Comparison of ENCODE assay signal across 28 mouse cellular contexts in genomic region chr10:92349043-92349442, GRCm38 (mm10).
DNase-seq lines count a peak whose midpoint lies in the region; ATAC-seq lines count a peak whose summit lies in the region.
"Had no signal": no experiment of that assay in that cellular context is flagged by ENCODE, and none has a peak within 500 bp of the region (broad histone marks: within the 10 kb centered on the region; RNA-seq: fewer than 3 reads in every experiment).

No protein-coding gene starts in this region.

- peak overlapping the region; percentile 42; the same call in 1 of the 2 replicates for H3K27ac ChIP-seq in forebrain, embryonic 12.5 days
- H3K27ac ChIP-seq in forebrain, embryonic 13.5 days: no peak overlapping the region
- H3K27ac ChIP-seq in kidney, embryonic 15.5 days: peak overlapping the region; percentile 67
- H3K27ac ChIP-seq in neural tube, embryonic 11.5 days (ENCODE audit: low read depth, low read length): no peak overlapping the region
- no peak overlapping the region for H3K27ac ChIP-seq in neural tube, embryonic 13.5 days (replicated peaks)
- H3K27ac ChIP-seq: embryonic facial prominence, embryonic 12.5 days; heart, adult 2 months; hindbrain, embryonic 14.5 days; limb, embryonic 13.5 days; lung, embryonic 15.5 days had no signal

- WGBS in forebrain, embryonic 12.5 days: 66% methylated on average over 6 of the region's 7 CpGs
- 73% methylated on average over 6 of the region's 7 CpGs for WGBS in forebrain, embryonic 13.5 days
- WGBS in kidney, embryonic 15.5 days: 30% methylated on average over 7 of the region's 7 CpGs
- 29% methylated on average over 7 of the region's 7 CpGs for WGBS in neural tube, embryonic 11.5 days
- 37% methylated on average over 6 of the region's 7 CpGs for WGBS in neural tube, embryonic 13.5 days

- no peak overlapping the region for H3K9ac ChIP-seq in forebrain, embryonic 12.5 days
- H3K9ac ChIP-seq in forebrain, embryonic 13.5 days: no peak overlapping the region
- H3K9ac ChIP-seq in kidney, embryonic 15.5 days: no peak overlapping the region
- no peak overlapping the region for H3K9ac ChIP-seq in neural tube, embryonic 11.5 days (ENCODE audit: low read length)
- no peak overlapping the region for H3K9ac ChIP-seq in neural tube, embryonic 13.5 days
- H3K9ac ChIP-seq: embryonic facial prominence, embryonic 12.5 days; heart, embryonic 12.5 days; hindbrain, embryonic 14.5 days; limb, embryonic 13.5 days; lung, embryonic 15.5 days had no signal

- H3K36me3 ChIP-seq in forebrain, embryonic 12.5 days (replicated peaks): no peaks in the 10 kb centered on the region
- no peaks in the 10 kb centered on the region for H3K36me3 ChIP-seq in forebrain, embryonic 13.5 days (ENCODE audit: poor library complexity, severe bottlenecking)
- no peaks in the 10 kb centered on the region for H3K36me3 ChIP-seq in kidney, embryonic 15.5 days
- no peaks in the 10 kb centered on the region for H3K36me3 ChIP-seq in neural tube, embryonic 11.5 days (ENCODE audit: control insufficient read depth, insufficient read depth, low read length)
- no peaks in the 10 kb centered on the region for H3K36me3 ChIP-seq in neural tube, embryonic 13.5 days
- H3K36me3 ChIP-seq: embryonic facial prominence, embryonic 12.5 days; heart, embryonic 12.5 days; limb, embryonic 13.5 days; lung, embryonic 15.5 days had no signal

- H3K27me3 ChIP-seq in forebrain, embryonic 12.5 days: 0 out of 2 replicates have a peak, but pooled peaks cover 11% of the 10 kb centered on the region
- peaks cover 3% of the 10 kb centered on the region; the same call in 1 of the 2 replicates for H3K27me3 ChIP-seq in forebrain, embryonic 13.5 days
- no peaks in the 10 kb centered on the region for H3K27me3 ChIP-seq in kidney, embryonic 15.5 days
- no peaks in the 10 kb centered on the region for H3K27me3 ChIP-seq in neural tube, embryonic 11.5 days (ENCODE audit: control insufficient read depth, insufficient read depth, low read length)
- no peaks in the 10 kb centered on the region for H3K27me3 ChIP-seq in neural tube, embryonic 13.5 days
- H3K27me3 ChIP-seq: embryonic facial prominence, embryonic 12.5 days; heart, embryonic 12.5 days; limb, embryonic 13.5 days; lung, embryonic 15.5 days; Patski had no signal

- no peaks in the 10 kb centered on the region for H3K9me3 ChIP-seq in forebrain, embryonic 12.5 days
- H3K9me3 ChIP-seq in forebrain, embryonic 13.5 days (replicated peaks): no peaks in the 10 kb centered on the region
- no peaks in the 10 kb centered on the region for H3K9me3 ChIP-seq in kidney, embryonic 15.5 days (replicated peaks)
- no peaks in the 10 kb centered on the region for H3K9me3 ChIP-seq in neural tube, embryonic 11.5 days (ENCODE audit: control insufficient read depth, low read length)
- H3K9me3 ChIP-seq in neural tube, embryonic 13.5 days: no peaks in the 10 kb centered on the region
- H3K9me3 ChIP-seq: embryonic facial prominence, embryonic 12.5 days; heart, embryonic 12.5 days; limb, embryonic 13.5 days; lung, embryonic 15.5 days had no signal

- ATAC-seq in forebrain, embryonic 12.5 days (ENCODE audit: low FRiP score): peak; percentile 55; the same call in 1 of the 2 replicates
- ATAC-seq in forebrain, embryonic 13.5 days: no peak
- peak; percentile 94 for ATAC-seq in kidney, embryonic 15.5 days (replicated peaks; ENCODE audit: low FRiP score)
- peak; percentile 76 for ATAC-seq in neural tube, embryonic 11.5 days (ENCODE audit: insufficient read depth, low FRiP score, low TSS enrichment)
- ATAC-seq in neural tube, embryonic 13.5 days (ENCODE audit: low read depth): peak; percentile 56
- ATAC-seq: inflammation-experienced regulatory T-cells, adult 6 months; midbrain, embryonic 16.5 days; Patski had no signal

- no peak overlapping the region for H3K4me3 ChIP-seq in forebrain, embryonic 12.5 days (replicated peaks)
- no peak overlapping the region for H3K4me3 ChIP-seq in forebrain, embryonic 13.5 days
- no peak overlapping the region for H3K4me3 ChIP-seq in kidney, embryonic 15.5 days (replicated peaks)
- no peak overlapping the region for H3K4me3 ChIP-seq in neural tube, embryonic 11.5 days (ENCODE audit: low read depth, low read length)
- no peak overlapping the region for H3K4me3 ChIP-seq in neural tube, embryonic 13.5 days
- H3K4me3 ChIP-seq: embryonic facial prominence, embryonic 12.5 days; heart, adult 2 months; heart, embryonic 12.5 days; limb, embryonic 13.5 days; lung, embryonic 15.5 days had no signal

- DNase-seq in kidney, postnatal 36 days: no peak
- no peak for DNase-seq in neural tube, embryonic 11.5 days (ENCODE audit: low spot score)
- no peak for DNase-seq in neural tube, embryonic 10.5 days (ENCODE audit: extremely low spot score, low spot score)
- no peak for DNase-seq in testis, postnatal 14 days (ENCODE audit: low spot score)
- DNase-seq: adrenal gland, postnatal 14 days; cerebellum, adult 18-20 months; cerebellum, postnatal 10 days; heart, adult 2 months; heart, postnatal 4 days; kidney, adult 2 months; lung, postnatal 36 days; right cerebral cortex, adult 18-20 months; spleen, adult 18-20 months; thymus, adult 18-20 months; thymus, postnatal 25 days had no signal

- peaks cover 15% of the 10 kb centered on the region for H3K4me1 ChIP-seq in forebrain, embryonic 12.5 days
- H3K4me1 ChIP-seq in forebrain, embryonic 13.5 days: peaks cover 19% of the 10 kb centered on the region
- peaks cover 16% of the 10 kb centered on the region for H3K4me1 ChIP-seq in kidney, embryonic 15.5 days
- H3K4me1 ChIP-seq in neural tube, embryonic 11.5 days (ENCODE audit: control insufficient read depth, insufficient read depth, low read length): 0 out of 2 replicates have a peak, but pooled peaks cover 8% of the 10 kb centered on the region
- peaks cover 14% of the 10 kb centered on the region for H3K4me1 ChIP-seq in neural tube, embryonic 13.5 days (replicated peaks)
- H3K4me1 ChIP-seq: embryonic facial prominence, embryonic 12.5 days; heart, embryonic 12.5 days; limb, embryonic 13.5 days; lung, embryonic 15.5 days had no signal

- no peak overlapping the region for H3K4me2 ChIP-seq in forebrain, embryonic 12.5 days
- H3K4me2 ChIP-seq in forebrain, embryonic 13.5 days: no peak overlapping the region
- no peak overlapping the region for H3K4me2 ChIP-seq in kidney, embryonic 15.5 days
- H3K4me2 ChIP-seq in neural tube, embryonic 11.5 days (ENCODE audit: low read depth): no peak overlapping the region
- no peak overlapping the region for H3K4me2 ChIP-seq in neural tube, embryonic 13.5 days
- H3K4me2 ChIP-seq: embryonic facial prominence, embryonic 12.5 days; heart, embryonic 12.5 days; hindbrain, embryonic 14.5 days; limb, embryonic 13.5 days; liver, embryonic 11.5 days; lung, embryonic 15.5 days had no signal

Comparison
In these comparisons a context has a peak if more than half of its experiments do, and no peak if none do; other contexts are left out.
1. H3K27ac ChIP-seq: peak in forebrain, embryonic 12.5 days (single experiment) and kidney, embryonic 15.5 days (single experiment); none in forebrain, embryonic 13.5 days (single experiment), neural tube, embryonic 11.5 days (single experiment) and neural tube, embryonic 13.5 days (single experiment).